Mouse (Mus musculus): ENCODE measurements around the gene Ech1. TPM values are rescaled to one million over a fixed set of nuclear protein-coding genes. Genes with fewer than 3 reads are reported as not detected.
A peak's percentile ranks its signal among the peaks of the same experiment; 100 is the strongest.

Ech1 gene
- polyA plus RNA-seq, 1 experiment from 2014 or later = 169 TPM

DNA sequence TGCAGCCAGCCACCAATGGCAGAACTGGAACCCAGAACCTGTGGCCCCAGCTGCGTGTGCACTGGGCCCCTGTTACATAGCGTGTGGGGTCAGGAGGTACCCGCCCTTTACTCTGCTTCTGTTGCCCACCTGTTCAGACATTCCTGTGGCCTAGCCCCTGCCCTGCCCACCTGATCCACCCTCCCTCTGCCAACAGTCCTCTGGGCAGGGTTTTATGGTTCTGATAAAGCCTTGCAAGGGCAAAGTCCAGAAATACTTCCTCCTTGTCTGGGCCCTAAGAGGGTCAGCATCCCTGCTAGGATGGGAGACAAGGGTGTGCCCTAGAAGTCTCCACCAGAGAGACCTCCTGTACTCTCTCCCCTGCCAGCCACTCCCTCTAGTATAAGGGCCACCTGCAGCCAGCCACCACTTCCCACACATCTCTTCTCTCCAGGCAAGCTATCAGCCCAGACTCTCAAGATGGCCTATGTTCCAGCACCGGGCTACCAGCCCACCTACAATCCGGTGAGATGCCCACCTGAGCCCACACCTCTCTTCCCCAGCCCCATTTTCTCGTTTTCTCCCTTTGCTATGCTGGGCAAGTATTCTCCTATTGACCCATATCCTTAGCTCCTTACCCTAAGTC is 8.8 kb downstream of the Ech1 start, which contains the start of gene Lgals4:
Gene Lgals4 (plus strand): TSS at position 132 of the 625 bp plus-strand sequence.
- 80% methylated on average over 6 of the region's 6 CpGs for WGBS
- no peak for ATAC-seq (ENCODE audit: extremely low read depth, insufficient number of reproducible peaks, low FRiP score, low TSS enrichment)
- no peak within 1 kb of the TSS for H3K4me2 ChIP-seq
- no peaks in the 10 kb centered on the region for H3K9me3 ChIP-seq
- no peak within 1 kb of the TSS for H3K4me3 ChIP-seq
- H3K4me1 ChIP-seq = peaks cover 7% of the 10 kb centered on the region
- H3K36me3 ChIP-seq = peaks cover 32% of the 10 kb centered on the region
- no peak within 1 kb of the TSS for H3K9ac ChIP-seq
- no peaks in the 10 kb centered on the region for H3K27me3 ChIP-seq (replicated peaks)
- no peak within 1 kb of the TSS for H3K27ac ChIP-seq (replicated peaks)

DNA sequence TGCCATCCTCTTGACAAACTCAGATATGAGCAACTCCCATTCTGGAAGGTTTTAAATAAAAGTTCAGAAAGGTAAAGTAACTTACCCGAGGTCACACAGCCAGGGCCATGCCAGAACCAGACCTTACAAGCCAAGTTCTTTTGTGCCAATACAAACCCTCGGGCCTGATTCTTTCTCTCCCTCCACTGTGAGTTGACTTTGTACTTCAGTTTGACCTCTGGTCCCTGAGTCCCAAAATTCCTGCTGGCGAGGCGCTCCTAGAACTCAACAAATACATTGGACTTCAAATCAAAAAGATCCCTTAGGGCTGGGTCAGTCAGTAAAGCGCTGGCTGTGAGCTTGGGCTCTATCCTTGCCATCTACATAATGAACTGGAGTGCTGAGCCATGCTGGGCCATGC is 11.9 kb downstream of the Ech1 start:
- Histone ChIP-seq H3K9me3 (no peaks in the 10 kb centered on the region), H3K4me2 (no peak overlapping the region), H3K4me1 (no peaks in the 10 kb centered on the region), H3K9ac (no peak overlapping the region), H3K27me3 (replicated peaks) (no peaks in the 10 kb centered on the region), H3K27ac (replicated peaks) (no peak overlapping the region), H3K4me3 (no peak overlapping the region), H3K36me3 (peaks cover 6% of the 10 kb centered on the region)
- 82% methylated on average over 5 of the region's 5 CpGs for WGBS
- ATAC-seq (ENCODE audit: extremely low read depth, insufficient number of reproducible peaks, low FRiP score, low TSS enrichment) = no peak

DNA sequence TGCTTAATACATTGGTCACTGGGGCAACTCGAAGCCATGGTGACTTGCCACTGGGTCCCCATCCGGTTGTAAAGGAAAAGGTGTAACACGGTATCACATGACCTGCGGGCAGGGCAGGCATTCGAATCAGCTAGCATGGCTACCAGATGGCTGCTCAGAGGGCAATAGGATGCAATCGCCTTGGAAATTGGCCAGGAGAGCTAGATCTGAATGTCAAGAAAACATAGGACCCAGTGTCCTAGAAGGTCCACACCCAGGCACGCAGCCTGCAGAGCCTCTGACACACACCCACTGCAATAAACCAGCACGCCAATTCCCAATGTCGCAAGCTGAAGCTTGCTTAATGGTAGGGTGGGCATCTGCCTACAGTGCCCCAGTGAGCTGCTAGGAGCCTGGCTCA is 13.3 kb downstream of the Ech1 start:
- no peaks in the 10 kb centered on the region for H3K4me1 ChIP-seq
- no peak overlapping the region for H3K27ac ChIP-seq (replicated peaks)
- H3K4me3 ChIP-seq = no peak overlapping the region
- no peak overlapping the region for H3K9ac ChIP-seq
- no peak overlapping the region for H3K4me2 ChIP-seq
- H3K9me3 ChIP-seq = no peaks in the 10 kb centered on the region
- no peaks in the 10 kb centered on the region for H3K36me3 ChIP-seq
- no peaks in the 10 kb centered on the region for H3K27me3 ChIP-seq (replicated peaks)
- ATAC-seq (ENCODE audit: extremely low read depth, insufficient number of reproducible peaks, low FRiP score, low TSS enrichment) = no peak
- 75% methylated on average over 9 of the region's 9 CpGs for WGBS

DNA sequence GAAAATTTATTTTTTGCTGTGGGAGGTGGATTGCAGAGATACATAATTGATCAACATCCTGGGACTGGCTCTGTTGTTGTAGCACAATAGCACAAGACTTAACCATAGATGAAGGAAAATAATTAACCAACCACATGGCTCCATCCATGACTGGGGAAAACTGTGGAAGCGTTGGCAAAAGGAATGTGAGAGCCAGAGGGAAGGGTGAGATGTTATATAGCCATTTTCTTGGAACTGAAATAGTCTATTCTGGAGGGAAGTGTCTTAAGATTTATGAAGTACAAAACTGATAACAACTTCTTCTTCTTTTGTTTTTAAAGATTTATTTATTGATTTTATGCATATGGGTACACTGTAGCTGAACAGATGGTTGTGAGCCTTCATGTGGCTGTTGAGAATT is 22.3 kb downstream of the Ech1 start:
- H3K4me3 ChIP-seq = no peak overlapping the region
- H3K9ac ChIP-seq = no peak overlapping the region
- H3K4me2 ChIP-seq = no peak overlapping the region
- no peak overlapping the region for H3K27ac ChIP-seq (replicated peaks)
- H3K9me3 ChIP-seq = 0 out of 2 replicates have a peak, but pooled peaks cover 3% of the 10 kb centered on the region
- 78% methylated on average over 1 of the region's 1 CpGs for WGBS
- no peaks in the 10 kb centered on the region; the same call in 1 of the 2 replicates for H3K27me3 ChIP-seq (replicated peaks)
- H3K36me3 ChIP-seq = no peaks in the 10 kb centered on the region
- ATAC-seq (ENCODE audit: extremely low read depth, insufficient number of reproducible peaks, low FRiP score, low TSS enrichment) = no peak
- H3K4me1 ChIP-seq = no peaks in the 10 kb centered on the region

DNA sequence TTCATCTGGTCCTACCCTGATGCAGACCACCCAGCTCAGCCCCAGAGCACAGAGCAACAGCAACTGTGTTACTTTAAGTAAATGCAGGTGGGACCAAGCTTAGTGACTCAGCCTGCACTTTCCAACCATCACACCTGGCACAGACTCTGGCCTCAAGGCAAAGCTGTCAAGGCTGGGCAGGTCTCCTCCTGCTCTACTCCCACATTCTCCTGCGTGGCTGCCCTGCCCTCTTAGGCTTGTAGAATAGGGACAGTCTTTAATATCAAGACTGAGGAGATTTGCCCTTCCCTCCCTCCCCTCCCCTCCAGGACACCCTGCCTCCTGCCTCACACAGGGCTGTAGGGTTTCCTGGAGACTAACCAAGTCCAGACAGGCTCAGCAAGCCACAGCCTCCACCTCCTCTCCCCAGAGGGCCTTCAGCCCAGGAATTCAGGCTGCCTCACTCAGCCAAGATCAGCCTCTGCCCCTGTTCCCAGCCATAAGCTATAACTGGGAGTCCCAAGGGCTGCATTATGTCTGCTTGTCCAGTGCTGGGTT is 24.8 kb downstream of the Ech1 start:
- Histone ChIP-seq H3K9ac (no peak overlapping the region), H3K27me3 (replicated peaks) (no peaks in the 10 kb centered on the region; the same call in 1 of the 2 replicates), H3K36me3 (no peaks in the 10 kb centered on the region), H3K4me2 (no peak overlapping the region), H3K27ac (replicated peaks) (0 out of 2 replicates have a peak overlapping the region, but pooled peaks have one; percentile 15), H3K4me1 (no peaks in the 10 kb centered on the region), H3K9me3 (0 out of 2 replicates have a peak, but pooled peaks cover 3% of the 10 kb centered on the region), H3K4me3 (no peak overlapping the region)
- no peak for ATAC-seq (ENCODE audit: extremely low read depth, insufficient number of reproducible peaks, low FRiP score, low TSS enrichment)
- 42% methylated on average over 1 of the region's 1 CpGs for whole genome bisulfite sequencing

DNA sequence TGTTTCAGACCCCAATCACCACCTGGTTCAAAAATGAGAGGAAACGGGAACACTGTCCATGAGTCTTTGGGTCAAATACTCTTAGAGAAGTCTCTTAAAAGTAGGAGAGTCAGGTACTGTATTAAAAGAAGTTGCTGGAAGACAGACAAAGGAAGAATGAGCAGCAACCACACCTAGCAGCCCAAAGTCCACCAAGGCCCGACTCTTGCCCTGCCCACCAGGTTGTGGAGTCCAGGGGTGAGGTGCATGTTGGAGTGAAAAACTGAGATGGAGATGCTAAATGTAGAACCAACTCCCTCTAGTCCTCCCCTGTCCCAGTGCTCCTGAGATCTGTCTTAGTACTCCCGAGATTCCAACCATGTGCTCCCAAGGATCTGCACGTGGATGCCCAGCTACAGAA is 25.6 kb downstream of the Ech1 start:
- Histone ChIP-seq H3K4me2 (no peak overlapping the region), H3K4me3 (no peak overlapping the region), H3K9me3 (0 out of 2 replicates have a peak, but pooled peaks cover 3% of the 10 kb centered on the region), H3K27me3 (replicated peaks) (no peaks in the 10 kb centered on the region; the same call in 1 of the 2 replicates), H3K9ac (no peak overlapping the region), H3K4me1 (no peaks in the 10 kb centered on the region), H3K27ac (replicated peaks) (no peak overlapping the region), H3K36me3 (no peaks in the 10 kb centered on the region)
- ATAC-seq (ENCODE audit: extremely low read depth, insufficient number of reproducible peaks, low FRiP score, low TSS enrichment) = no peak
- 75% methylated on average over 4 of the region's 4 CpGs for WGBS

DNA sequence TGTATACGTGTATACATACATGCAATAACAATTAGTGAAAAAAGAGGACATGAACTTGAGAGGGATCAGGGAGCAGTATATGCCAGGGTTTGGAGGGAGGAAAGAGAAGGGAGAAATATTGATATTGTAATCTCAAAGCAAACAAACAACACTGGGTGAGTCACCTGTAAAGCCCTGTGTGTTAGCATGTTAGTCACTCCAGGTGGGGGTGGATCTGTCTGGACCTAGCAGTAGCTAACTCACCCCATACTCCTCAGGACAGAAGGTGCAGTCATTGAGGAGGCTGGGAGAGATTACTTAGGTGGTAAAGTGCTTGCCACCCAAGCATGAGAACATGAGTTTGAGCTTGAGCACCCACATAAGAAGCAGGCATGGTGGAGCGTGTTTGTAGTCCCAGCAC is 34.9 kb downstream of the Ech1 start:
- no peak overlapping the region for H3K4me3 ChIP-seq
- 84% methylated on average over 2 of the region's 2 CpGs for WGBS
- 0 out of 2 replicates have a peak, but pooled peaks cover 5% of the 10 kb centered on the region for H3K9me3 ChIP-seq
- no peak overlapping the region for H3K27ac ChIP-seq (replicated peaks)
- ATAC-seq (ENCODE audit: extremely low read depth, insufficient number of reproducible peaks, low FRiP score, low TSS enrichment) = no peak
- no peaks in the 10 kb centered on the region for H3K27me3 ChIP-seq (replicated peaks)
- H3K4me2 ChIP-seq = no peak overlapping the region
- H3K9ac ChIP-seq = no peak overlapping the region
- no peaks in the 10 kb centered on the region for H3K36me3 ChIP-seq
- peaks cover 16% of the 10 kb centered on the region for H3K4me1 ChIP-seq

DNA sequence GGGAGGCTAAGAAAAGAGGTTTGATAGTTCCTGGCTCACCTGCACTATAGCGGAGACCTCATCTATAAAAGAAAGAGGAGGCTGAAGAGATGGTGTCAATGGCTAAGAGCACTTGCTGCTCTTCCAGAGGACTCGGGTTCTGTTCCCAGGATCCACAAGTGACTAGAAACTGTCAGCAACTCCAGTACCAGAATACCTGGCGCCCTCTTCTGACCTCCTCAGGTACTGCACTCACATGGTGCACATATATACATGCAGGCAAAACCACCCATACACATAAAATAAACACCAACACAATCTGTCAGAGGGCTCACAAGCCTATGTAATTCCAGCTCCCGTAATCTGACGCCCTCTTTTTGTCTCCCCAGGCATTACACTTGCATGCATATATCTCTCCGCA is 35.9 kb downstream of the Ech1 start:
- no peak overlapping the region for H3K4me3 ChIP-seq
- WGBS = 79% methylated on average over 6 of the region's 6 CpGs

DNA sequence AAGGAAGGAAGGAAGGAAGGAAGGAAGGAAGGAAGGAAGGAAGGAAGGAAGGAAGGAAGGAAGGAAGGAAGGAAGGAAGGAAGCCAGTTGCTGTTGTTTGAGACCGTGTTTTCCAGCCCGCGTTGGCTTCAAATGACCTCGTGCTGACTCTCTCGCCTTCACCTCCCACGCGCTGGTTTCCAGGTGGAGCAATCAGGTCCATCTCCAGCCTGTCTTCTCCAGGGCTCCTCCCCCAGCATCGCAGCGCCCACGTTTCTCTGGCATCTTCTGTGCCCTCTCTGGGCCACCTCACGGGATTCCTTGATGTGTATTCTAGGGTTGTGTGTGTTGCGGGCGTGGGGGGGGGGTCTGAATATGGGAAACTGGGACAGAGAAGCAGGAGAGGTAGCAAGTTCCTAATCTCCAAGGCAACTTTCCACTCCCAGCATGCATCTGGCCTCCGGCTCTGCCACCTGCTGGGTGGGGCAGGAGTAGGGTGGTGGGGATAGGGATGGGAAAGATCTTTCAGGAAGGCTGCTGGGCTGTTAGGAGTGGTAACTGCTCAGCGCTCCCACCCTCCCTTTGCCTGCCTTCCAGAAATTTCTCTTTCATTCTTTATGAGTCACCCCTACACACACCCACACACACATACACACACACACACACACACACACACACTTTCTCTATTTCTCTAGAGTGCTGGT is 37.9 kb downstream of the Ech1 start:
- H3K9me3 ChIP-seq = 0 out of 2 replicates have a peak, but pooled peaks cover 5% of the 10 kb centered on the region
- no peak for ATAC-seq (ENCODE audit: extremely low read depth, insufficient number of reproducible peaks, low FRiP score, low TSS enrichment)
- 66% methylated on average over 15 of the region's 15 CpGs for WGBS

More for the DNA sequence above, 35.9 kb downstream of the Ech1 start:
- H3K36me3 ChIP-seq = no peaks in the 10 kb centered on the region
- no peak overlapping the region for H3K4me2 ChIP-seq
- H3K9me3 ChIP-seq = 0 out of 2 replicates have a peak, but pooled peaks cover 5% of the 10 kb centered on the region
- no peak for ATAC-seq (ENCODE audit: extremely low read depth, insufficient number of reproducible peaks, low FRiP score, low TSS enrichment)
- no peaks in the 10 kb centered on the region for H3K27me3 ChIP-seq (replicated peaks)
- no peak overlapping the region for H3K27ac ChIP-seq (replicated peaks)
- peaks cover 21% of the 10 kb centered on the region for H3K4me1 ChIP-seq
- no peak overlapping the region for H3K9ac ChIP-seq

DNA sequence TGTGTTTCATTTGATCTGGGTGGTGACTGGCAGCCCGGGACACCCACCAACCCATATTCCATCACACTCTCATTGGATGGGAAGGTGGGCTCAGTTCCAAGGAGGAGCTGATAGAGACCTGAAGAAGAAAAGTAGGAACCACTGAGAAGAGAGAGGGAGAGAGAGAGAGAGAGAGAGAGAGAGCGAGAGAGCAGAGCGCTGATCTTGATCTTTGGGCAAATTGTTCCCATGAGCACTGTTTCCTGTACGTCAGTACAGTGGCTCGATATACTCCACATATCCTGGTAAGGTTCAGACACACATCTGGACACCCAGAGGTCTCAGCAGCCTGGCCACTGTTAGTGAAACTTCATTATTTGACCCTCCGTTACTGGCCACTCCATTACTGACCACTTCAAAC is 38.5 kb downstream of the Ech1 start, which contains the start of gene Lgals7:
Gene Lgals7 (plus strand): TSS at position 314 of the 400 bp plus-strand sequence.
- Histone ChIP-seq H3K4me3 (peak within 1 kb of the TSS; percentile 2; the same call in 1 of the 2 replicates), H3K9me3 (0 out of 2 replicates have a peak, but pooled peaks cover 5% of the 10 kb centered on the region), H3K36me3 (no peaks in the 10 kb centered on the region), H3K27me3 (replicated peaks) (no peaks in the 10 kb centered on the region), H3K9ac (no peak within 1 kb of the TSS), H3K4me2 (peak within 1 kb of the TSS; percentile 27), H3K27ac (replicated peaks) (peak within 1 kb of the TSS; percentile 38), H3K4me1 (peaks cover 26% of the 10 kb centered on the region)
- 73% methylated on average over 6 of the region's 6 CpGs for WGBS
- ATAC-seq (ENCODE audit: extremely low read depth, insufficient number of reproducible peaks, low FRiP score, low TSS enrichment) = no peak

More for the DNA sequence above, 37.9 kb downstream of the Ech1 start:
- Histone ChIP-seq H3K27ac (replicated peaks) (no peak overlapping the region), H3K27me3 (replicated peaks) (no peaks in the 10 kb centered on the region), H3K4me2 (no peak overlapping the region), H3K4me3 (no peak overlapping the region), H3K9ac (no peak overlapping the region), H3K4me1 (peaks cover 26% of the 10 kb centered on the region), H3K36me3 (no peaks in the 10 kb centered on the region)

DNA sequence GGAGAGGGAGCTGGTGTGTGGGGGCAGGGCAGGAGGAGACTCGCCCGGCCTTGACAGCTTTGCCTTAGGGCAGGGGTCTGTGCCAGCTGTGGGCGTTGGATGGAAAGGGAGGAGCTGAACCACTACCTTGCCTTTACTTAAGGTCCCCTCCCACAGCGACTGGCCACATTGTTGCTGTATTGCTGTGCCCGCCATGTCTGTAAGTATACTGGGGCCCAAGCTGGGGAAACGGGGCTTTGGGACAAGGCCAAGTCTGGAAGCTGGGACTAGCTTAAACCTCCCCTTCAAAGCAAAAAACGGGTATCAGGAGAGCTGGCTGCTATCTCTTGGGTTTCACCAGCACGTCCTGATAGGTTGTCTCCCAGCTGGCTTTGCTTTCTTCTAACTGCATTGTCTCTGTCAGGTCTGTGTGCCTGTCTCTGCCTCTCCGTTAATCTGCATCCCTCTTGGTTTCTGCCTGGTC is 39.3 kb downstream of the Ech1 start:
- H3K9ac ChIP-seq = no peak overlapping the region
- no peaks in the 10 kb centered on the region for H3K27me3 ChIP-seq (replicated peaks)
- WGBS = 36% methylated on average over 9 of the region's 9 CpGs
- H3K4me2 ChIP-seq = peak overlapping the region; percentile 27
- H3K36me3 ChIP-seq = no peaks in the 10 kb centered on the region
- peak overlapping the region; percentile 2; the same call in 1 of the 2 replicates for H3K4me3 ChIP-seq
- peak overlapping the region; percentile 38 for H3K27ac ChIP-seq (replicated peaks)
- peaks cover 26% of the 10 kb centered on the region for H3K4me1 ChIP-seq
- ATAC-seq (ENCODE audit: extremely low read depth, insufficient number of reproducible peaks, low FRiP score, low TSS enrichment) = no peak
- H3K9me3 ChIP-seq = 0 out of 2 replicates have a peak, but pooled peaks cover 5% of the 10 kb centered on the region
